Mouse (Mus musculus): ENCODE results near the gene Pde4c.

Pde4c gene

GRCm38 (mm10) chr8:70750128-70750680 lies 26.7 kb downstream of the Pde4c start:
- DNase-seq (ENCODE audit: low spot score in 2 of 2), result peak; percentile 15 to 39

GRCm38 (mm10) chr8:70752000-70752764 lies 28.7 kb downstream of the Pde4c start:
- peak; percentile 40 to 86 for DNase-seq (ENCODE audit: low spot score in 2 of 2)

- DNase-seq (ENCODE audit: low spot score in 2 of 2), result peak; percentile 49 to 90
Observed at GRCm38 (mm10) chr8:70753151-70753550, 29.6 kb downstream of the Pde4c start.

GRCm38 (mm10) chr8:70754043-70754870 lies 30.7 kb downstream of the Pde4c start, which contains the start of gene Rab3a:
Rab3a (plus strand) TSS chr8:70754679.
- peak; percentile 97 to 98 for DNase-seq (ENCODE audit: low spot score in 2 of 2)

- DNase-seq (ENCODE audit: low spot score in 2 of 2), result peak; percentile 64 to 85
Observed at GRCm38 (mm10) chr8:70754871-70755660, 31.5 kb downstream of the Pde4c start.

- peak; percentile 15 to 27 for DNase-seq (ENCODE audit: low spot score in 2 of 2)
Observed at GRCm38 (mm10) chr8:70755661-70756475, 32.3 kb downstream of the Pde4c start.

GRCm38 (mm10) chr8:70756476-70757040 lies 33.0 kb downstream of the Pde4c start:
- peak in 1 of 2 experiments; percentile 10 for DNase-seq (ENCODE audit: low spot score in 2 of 2)

GRCm38 (mm10) chr8:70757523-70758307 lies 34.2 kb downstream of the Pde4c start:
- DNase-seq (ENCODE audit: low spot score in 2 of 2), result peak in 1 of 2 experiments; percentile 28

GRCm38 (mm10) chr8:70758308-70758615 lies 34.7 kb downstream of the Pde4c start:
- peak in 1 of 2 experiments; percentile 13 for DNase-seq (ENCODE audit: low spot score in 2 of 2)

GRCm38 (mm10) chr8:70758616-70759561 lies 35.4 kb downstream of the Pde4c start:
- DNase-seq (ENCODE audit: low spot score in 2 of 2), result no peak

- no peak for DNase-seq (ENCODE audit: low spot score in 2 of 2)
Observed at GRCm38 (mm10) chr8:70760350-70760749, 36.8 kb downstream of the Pde4c start.

GRCm38 (mm10) chr8:70760775-70761406 lies 37.4 kb downstream of the Pde4c start, which contains the start of gene Mpv17l2:
Mpv17l2 (minus strand) TSS chr8:70760946.
- peak; percentile 96 to 98 for DNase-seq (ENCODE audit: low spot score in 2 of 2)

- no peak for DNase-seq (ENCODE audit: low spot score in 2 of 2)
Observed at GRCm38 (mm10) chr8:70762118-70762517, 38.6 kb downstream of the Pde4c start.

GRCm38 (mm10) chr8:70763354-70763753 lies 39.8 kb downstream of the Pde4c start:
- no peak for DNase-seq (ENCODE audit: low spot score in 2 of 2)

GRCm38 (mm10) chr8:70764026-70764425 lies 40.5 kb downstream of the Pde4c start:
- DNase-seq (ENCODE audit: low spot score in 2 of 2), result no peak

GRCm38 (mm10) chr8:70764676-70765075 lies 41.2 kb downstream of the Pde4c start:
- no peak for DNase-seq (ENCODE audit: low spot score in 2 of 2)

GRCm38 (mm10) chr8:70765329-70765728 lies 41.8 kb downstream of the Pde4c start:
- no peak for DNase-seq (ENCODE audit: low spot score in 2 of 2)

All from left cerebral cortex, adult 9 months (tissue).